Mouse (Mus musculus) heart, adult 2 months (tissue): Measurements from ENCODE around the gene Entpd3. TPM values are rescaled to one million over a fixed set of nuclear protein-coding genes. Genes with fewer than 3 reads are reported as not detected.

ENCODE experiments used
- DNase-seq, 2 experiments: peaks; one replicate each; pipeline ENCODE4 v3.0.0; 2021
- H3K27ac ChIP-seq: fragments of 200-600 bp; 2 replicates; pipeline ENCODE4 v1.8.1; 2022
- H3K27me3 ChIP-seq: fragments of 200-500 bp; 2 replicates; pipeline ENCODE4 v1.6.1; 2012; ENCODE audit warnings: mild to moderate bottlenecking, low read length, inconsistent platforms, mixed read lengths; ENCODE audit not compliant: control insufficient read depth, insufficient read depth
- H3K36me3 ChIP-seq: fragments of 200-500 bp; 2 replicates; pipeline ENCODE4 v1.6.1; 2012; ENCODE audit warnings: low read length, inconsistent platforms; ENCODE audit not compliant: control insufficient read depth, insufficient read depth
- H3K4me1 ChIP-seq: fragments of 200-500 bp; 2 replicates; pipeline ENCODE4 v1.6.1; 2011; ENCODE audit warnings: low read length; ENCODE audit not compliant: control insufficient read depth, insufficient read depth
- H3K4me3 ChIP-seq: fragments of 200-600 bp; 2 replicates; pipeline ENCODE4 v1.8.1; 2022
- H3K79me2 ChIP-seq: fragments of 200-500 bp; replicated peaks from 2 replicates; pipeline ENCODE4 v1.6.1; 2012; ENCODE audit warnings: mild to moderate bottlenecking, inconsistent platforms, low read length, moderate library complexity, mixed read lengths; ENCODE audit not compliant: control insufficient read depth, insufficient read depth
- H3K9ac ChIP-seq: fragments of 200-500 bp; 2 replicates; pipeline ENCODE4 v1.6.1; 2012; ENCODE audit warnings: low read depth, mild to moderate bottlenecking, control low read depth, inconsistent platforms, low read length, mixed read lengths
- CTCF ChIP-seq: fragments of 200-600 bp; IDR thresholded peaks from 2 replicates; pipeline ENCODE4 v1.8.1; 2022; ENCODE audit warnings: antibody characterized with exemption, mild to moderate bottlenecking, moderate library complexity
- EP300 ChIP-seq: fragments of 200-500 bp; IDR thresholded peaks from 2 replicates; pipeline ENCODE4 v1.6.1; 2011; ENCODE audit warnings: low read depth, low read length, control low read depth; ENCODE audit not compliant: insufficient read depth
- POLR2A ChIP-seq: fragments of 200-500 bp; IDR thresholded peaks from 2 replicates; pipeline ENCODE4 v1.6.1; 2011; ENCODE audit warnings: mild to moderate bottlenecking, low read depth, low read length, control low read depth; ENCODE audit not compliant: insufficient read depth
- WGBS: fragments of 180-500 bp; shearing (Covaris S2); methylation state at CpG from one replicate; pipeline ENCODE4 v1.1.7; 2018; 5-methylcytosine and 5-hydroxymethylcytosine counted together
- intact Hi-C: fragments of 180-260 bp; cut with DNase I; formaldehyde crosslinking; loops from one replicate; pipeline ENCODE4 v1.15.1; 2025
- polyA plus RNA-seq: library from polyadenylated mRNA; depleted of rRNA; stranded (reverse); fragments of >200 nt; gene quantifications from 2 replicates; pipeline ENCODE4 v1.2.3, GENCODE M21; 2012
- total RNA-seq, 2 experiments: library from RNA; stranded (reverse); gene quantifications; 2 replicates each; pipeline ENCODE4 v1.2.3; 2021

The Entpd3 gene
- total and polyA plus RNA-seq, 3 experiments: 0.07 to 0.23 TPM; not detected in 1

- peaks cover 5% of the 10 kb centered on the region for H3K27me3 ChIP-seq
- 36% methylated on average over 6 of the region's 6 CpGs for WGBS
These were observed 2.6 kb downstream of the Entpd3 start for GRCm38 (mm10) chr9:120542241-120542640.

GRCm38 (mm10) chr9:120545994-120546393 is 6.4 kb downstream of the Entpd3 start:
- Histone ChIP-seq H3K9ac (no peak overlapping the region), H3K79me2 (no peaks in the 10 kb centered on the region), H3K27me3 (no peaks in the 10 kb centered on the region; the same call in 1 of the 2 replicates), H3K4me3 (no peak overlapping the region), H3K4me1 (no peaks in the 10 kb centered on the region), H3K36me3 (no peaks in the 10 kb centered on the region), H3K27ac (no peak overlapping the region)
- DNase-seq: no peak
- intact Hi-C loops: no loop called here
- TF ChIP-seq CTCF (no peak), EP300 (no peak), POLR2A (no peak)
- 52% methylated on average over 2 of the region's 2 CpGs for WGBS

More at GRCm38 (mm10) chr9:120542241-120542640, 2.6 kb downstream of the Entpd3 start:
- H3K9ac ChIP-seq: no peak overlapping the region
- H3K27ac ChIP-seq: no peak overlapping the region
- H3K4me3 ChIP-seq: no peak overlapping the region
- no peaks in the 10 kb centered on the region for H3K4me1 ChIP-seq
- no peaks in the 10 kb centered on the region for H3K36me3 ChIP-seq
- intact Hi-C loops: no loop called here
- DNase-seq: no peak
- no peaks in the 10 kb centered on the region for H3K79me2 ChIP-seq
- TF ChIP-seq POLR2A: no peak
- TF ChIP-seq EP300: no peak
- TF ChIP-seq CTCF: no peak

GRCm38 (mm10) chr9:120546482-120546881 is 6.9 kb downstream of the Entpd3 start:
- no peaks in the 10 kb centered on the region for H3K79me2 ChIP-seq
- H3K4me3 ChIP-seq: no peak overlapping the region
- no peaks in the 10 kb centered on the region; the same call in 1 of the 2 replicates for H3K27me3 ChIP-seq
- no peak for DNase-seq
- H3K4me1 ChIP-seq: no peaks in the 10 kb centered on the region
- WGBS: 94% methylated on average over 9 of the region's 9 CpGs
- intact Hi-C loops: no loop called here
- no peaks in the 10 kb centered on the region for H3K36me3 ChIP-seq
- no peak overlapping the region for H3K9ac ChIP-seq
- TF ChIP-seq CTCF (no peak), POLR2A (no peak), EP300 (no peak)
- no peak overlapping the region for H3K27ac ChIP-seq

- H3K4me3 ChIP-seq: no peak overlapping the region
- H3K9ac ChIP-seq: no peak overlapping the region
- DNase-seq: no peak
- H3K36me3 ChIP-seq: no peaks in the 10 kb centered on the region
- 39% methylated on average over 16 of the region's 16 CpGs for whole genome bisulfite sequencing
- no peaks in the 10 kb centered on the region for H3K79me2 ChIP-seq
- intact Hi-C loops: no loop called here
- H3K27ac ChIP-seq: no peak overlapping the region
- H3K27me3 ChIP-seq: no peaks in the 10 kb centered on the region
- TF ChIP-seq POLR2A (no peak), CTCF (no peak)
- H3K4me1 ChIP-seq: no peaks in the 10 kb centered on the region
These were observed 7.5 kb downstream of the Entpd3 start for GRCm38 (mm10) chr9:120547026-120547668.

GRCm38 (mm10) chr9:120550778-120551177 is 11.2 kb downstream of the Entpd3 start:
- H3K9ac ChIP-seq: no peak overlapping the region
- H3K27me3 ChIP-seq: no peaks in the 10 kb centered on the region
- H3K4me1 ChIP-seq: no peaks in the 10 kb centered on the region
- H3K36me3 ChIP-seq: no peaks in the 10 kb centered on the region
- no peak overlapping the region for H3K27ac ChIP-seq
- H3K79me2 ChIP-seq: no peaks in the 10 kb centered on the region
- TF ChIP-seq CTCF: no peak
- TF ChIP-seq POLR2A: no peak
- TF ChIP-seq EP300: no peak
- intact Hi-C loops: no loop called here
- no peak overlapping the region for H3K4me3 ChIP-seq
- 95% methylated on average over 9 of the region's 9 CpGs for WGBS
- no peak for DNase-seq

DNA sequence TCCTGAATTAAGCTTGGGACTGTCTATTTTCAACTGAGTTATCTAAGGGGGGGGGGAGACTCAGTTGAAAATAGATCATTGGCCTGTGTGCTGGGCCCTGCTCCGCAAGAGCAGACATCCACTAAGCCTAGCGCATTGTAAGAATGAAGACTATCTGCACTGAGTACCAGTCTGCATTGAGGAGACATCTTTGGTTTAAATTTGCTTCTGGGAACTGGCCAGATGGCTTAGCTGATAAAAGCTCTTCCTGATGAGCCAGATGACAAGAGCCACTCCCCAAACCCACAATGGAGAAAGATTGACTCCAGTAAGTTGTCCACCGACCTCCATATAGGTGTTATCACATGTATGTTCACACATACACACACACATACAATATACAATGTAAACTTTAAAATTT is 24.0 kb downstream of the Entpd3 start:
- no peak for DNase-seq
- no peaks in the 10 kb centered on the region for H3K36me3 ChIP-seq
- 78% methylated on average over 3 of the region's 3 CpGs for WGBS
- H3K9ac ChIP-seq: no peak overlapping the region
- no peaks in the 10 kb centered on the region for H3K79me2 ChIP-seq
- TF ChIP-seq CTCF (no peak), POLR2A (no peak), EP300 (no peak)
- H3K4me3 ChIP-seq: no peak overlapping the region
- no peaks in the 10 kb centered on the region for H3K4me1 ChIP-seq
- H3K27me3 ChIP-seq: no peaks in the 10 kb centered on the region
- H3K27ac ChIP-seq: no peak overlapping the region
- intact Hi-C loops: no loop called here
